In genomic region chr15:102331610-102332015, GRCm38 (mm10) we compare ENCODE assay signal across 1 mouse cellular context.
TF ChIP-seq lines count a peak whose summit lies in the region.

TSS of gene Myg1 (plus strand) at chr15:102331709.

TF ChIP-seq in CH12.LX, 34 proteins besides CTCF, POLR2A, EP300 and RAD21 (continued from another document):
- TF ChIP-seq MXI1 (IDR thresholded peaks at IDR 0.05; ENCODE audit: low read depth, low read length) = peak; percentile 96
- no peak for TF ChIP-seq CHD1 (IDR thresholded peaks at IDR 0.05; ENCODE audit: low read depth, low read length)
- TF ChIP-seq SMC3 (IDR thresholded peaks at IDR 0.05; ENCODE audit: low read depth, low read length) = no peak
- TF ChIP-seq KAT2A (IDR thresholded peaks at IDR 0.05; ENCODE audit: insufficient replicate concordance, low read length) = peak; percentile 94
- TF ChIP-seq MYC (IDR thresholded peaks at IDR 0.05; ENCODE audit: low read depth, low read length) = peak; percentile 73
- peak; percentile 96 for TF ChIP-seq POLR2AphosphoS2 (IDR thresholded peaks at IDR 0.05; ENCODE audit: low read depth, low read length)
- TF ChIP-seq HCFC1 (IDR thresholded peaks at IDR 0.05; ENCODE audit: low read depth, low read length) = peak; percentile 92
- 0 out of 2 replicates have a peak, but pooled peaks have one; percentile 24 for TF ChIP-seq RCOR1 (conservative IDR thresholded peaks at IDR 0.05; ENCODE audit: low read depth, low read length)
- peak; percentile 98 for TF ChIP-seq SIN3A (IDR thresholded peaks at IDR 0.05; ENCODE audit: low read length)
- TF ChIP-seq UBTF (IDR thresholded peaks at IDR 0.05; ENCODE audit: low read depth, low read length) = peak; percentile 68; the same call in 1 of the 2 replicates
- no peak for TF ChIP-seq JUND (conservative IDR thresholded peaks at IDR 0.05; ENCODE audit: low read depth, low read length)
- TF ChIP-seq USF1 (IDR thresholded peaks at IDR 0.05; ENCODE audit: low read depth, low read length) = no peak
- TF ChIP-seq MEF2A (IDR thresholded peaks at IDR 0.05; ENCODE audit: borderline replicate concordance, low read depth, low read length) = 0 out of 2 replicates have a peak, but pooled peaks have one; percentile 56
- TF ChIP-seq IRF4 (IDR thresholded peaks at IDR 0.05; ENCODE audit: low read depth, low read length) = no peak
